Mouse (Mus musculus): ENCODE data around the gene Pex12. TPM values are rescaled to one million over a fixed set of nuclear protein-coding genes. Genes with fewer than 3 reads are reported as not detected.
"Not testable (repeated sequence)": the region's sequence is repeated elsewhere in the genome, so short reads cannot be mapped to it uniquely, and the experiment has no call there.

Gene Pex12
- polyA plus RNA-seq (2015; fragmentation: Nextera tagmentation; extraction: Ambion mirVana): 19.8 and 21.3 TPM in 2 replicates

DNA sequence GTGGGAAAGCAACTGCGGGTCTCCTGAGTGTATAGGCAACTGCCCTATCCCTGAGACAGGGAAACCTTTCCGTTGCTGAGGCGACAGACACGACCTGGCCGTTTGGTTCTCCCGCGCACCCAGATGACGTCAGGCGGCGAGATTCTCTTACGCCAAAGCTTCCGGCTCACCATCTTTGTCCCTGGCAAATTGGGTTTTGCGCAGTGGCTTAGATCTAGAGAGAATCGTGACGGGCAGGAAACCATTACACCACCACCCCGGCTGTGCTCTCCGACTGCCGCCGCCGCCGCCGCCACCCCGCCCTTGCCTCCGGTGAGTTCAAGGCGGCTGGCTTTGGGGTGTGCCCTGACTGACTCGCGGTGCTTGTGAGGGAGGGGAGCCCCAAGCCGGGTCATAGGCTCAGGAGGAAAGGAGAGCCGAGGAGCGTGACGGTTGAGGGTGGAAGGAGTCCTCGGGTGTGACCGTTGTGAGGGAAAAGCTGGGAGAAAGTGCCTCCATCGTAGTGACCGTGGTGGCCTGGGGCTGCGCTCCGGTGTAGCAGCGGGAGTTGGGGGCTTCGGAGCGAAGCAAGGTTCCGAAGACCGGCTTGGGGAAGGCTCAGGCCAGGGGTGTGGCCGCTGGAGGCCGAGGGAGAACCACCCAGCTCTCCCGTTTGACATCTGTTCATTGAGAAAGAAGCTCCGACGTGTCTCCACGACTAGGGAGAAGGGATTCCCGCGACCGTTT, at the start of gene Pex12:
Gene Pex12 (minus strand): TSS at position 61 of the 726 bp plus-strand sequence.
- peak within 1 kb of the TSS; percentile 63 for H3K4me2 ChIP-seq
- H3K36me3 ChIP-seq: no peaks in the 10 kb centered on the region
- peak within 1 kb of the TSS; percentile 97 for H3K27ac ChIP-seq (replicated peaks)
- H3K9me3 ChIP-seq: no peaks in the 10 kb centered on the region
- peak; percentile 78 for ATAC-seq (ENCODE audit: low read depth)
- H3K9ac ChIP-seq: peak within 1 kb of the TSS; percentile 97
- no peaks in the 10 kb centered on the region for H3K27me3 ChIP-seq
- under 1% methylated on average over 51 of the region's 51 CpGs for WGBS
- peak within 1 kb of the TSS; percentile 91 for H3K4me3 ChIP-seq
- peaks cover 56% of the 10 kb centered on the region for H3K4me1 ChIP-seq (replicated peaks)

DNA sequence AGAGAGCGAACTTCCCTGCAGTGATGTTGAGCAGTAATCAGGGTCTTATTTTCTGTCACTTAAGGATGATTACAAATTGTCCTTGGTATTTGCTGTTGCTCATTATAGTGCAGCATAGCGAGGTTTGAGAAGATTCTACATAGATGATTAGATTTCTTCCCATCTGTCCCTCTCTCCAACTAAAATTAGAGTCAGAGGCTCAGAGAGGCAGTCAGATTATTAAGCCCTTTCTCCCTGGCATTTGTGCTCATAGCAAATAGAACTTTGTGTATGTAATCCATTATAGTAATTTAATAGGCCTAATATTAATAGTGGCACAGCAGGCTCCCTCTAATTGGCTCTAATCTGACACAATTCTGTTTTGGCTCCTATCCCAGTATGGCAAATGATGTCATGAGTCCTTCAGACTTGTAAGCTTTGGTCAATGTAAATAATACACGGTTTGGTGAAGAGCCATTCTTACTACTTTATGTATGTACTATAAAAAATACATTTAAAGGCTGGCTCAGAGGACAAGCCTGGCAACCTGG, 39.4 kb upstream of the Pex12 start:
- Histone ChIP-seq H3K27me3 (no peaks in the 10 kb centered on the region), H3K4me2 (no peak overlapping the region), H3K27ac (replicated peaks) (no peak overlapping the region), H3K36me3 (peaks cover 90% of the 10 kb centered on the region), H3K9me3 (no peaks in the 10 kb centered on the region), H3K9ac (no peak overlapping the region), H3K4me1 (replicated peaks) (no peaks in the 10 kb centered on the region), H3K4me3 (no peak overlapping the region)
- WGBS: 89% methylated on average over 3 of the region's 3 CpGs
- no peak for ATAC-seq (ENCODE audit: low read depth)

- H3K27me3 ChIP-seq: no peaks in the 10 kb centered on the region
- 15% methylated on average over 2 of the region's 2 CpGs for WGBS
- H3K27ac ChIP-seq (replicated peaks): no peak overlapping the region
- no peak overlapping the region for H3K4me3 ChIP-seq
- no peaks in the 10 kb centered on the region for H3K4me1 ChIP-seq (replicated peaks)
- no peak overlapping the region for H3K4me2 ChIP-seq
- H3K36me3 ChIP-seq: peaks cover 92% of the 10 kb centered on the region
- no peak overlapping the region for H3K9ac ChIP-seq
- ATAC-seq (ENCODE audit: low read depth): no peak
- no peaks in the 10 kb centered on the region for H3K9me3 ChIP-seq
Measured at GRCm38 (mm10) chr11:83339705-83340104, 37.3 kb upstream of the Pex12 start.

DNA sequence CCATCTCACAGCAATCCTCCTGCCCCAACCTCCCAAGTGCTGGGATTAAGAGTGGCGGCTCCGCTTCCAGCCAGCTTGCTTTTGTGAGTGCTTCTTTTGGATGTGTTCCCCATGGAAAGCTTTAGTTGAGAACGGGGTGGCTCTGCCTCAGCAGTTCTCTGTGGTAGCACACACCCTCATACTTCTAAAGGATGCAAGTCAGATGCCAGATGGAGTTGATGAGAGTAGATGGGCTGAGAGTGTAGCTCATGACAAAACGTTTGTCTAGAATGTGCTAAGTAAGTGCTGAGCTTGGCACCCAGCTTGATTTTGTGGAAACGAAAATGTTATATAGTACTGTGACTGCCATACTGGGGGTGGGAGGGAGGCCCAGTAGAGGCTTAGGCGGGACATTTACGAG, 33.4 kb upstream of the Pex12 start:
- Histone ChIP-seq H3K36me3 (peaks cover 77% of the 10 kb centered on the region), H3K27me3 (no peaks in the 10 kb centered on the region), H3K27ac (replicated peaks) (no peak overlapping the region), H3K4me2 (no peak overlapping the region), H3K4me3 (no peak overlapping the region), H3K9me3 (no peaks in the 10 kb centered on the region), H3K4me1 (replicated peaks) (no peaks in the 10 kb centered on the region), H3K9ac (no peak overlapping the region)
- WGBS: 92% methylated on average over 7 of the region's 7 CpGs
- ATAC-seq (ENCODE audit: low read depth): no peak

DNA sequence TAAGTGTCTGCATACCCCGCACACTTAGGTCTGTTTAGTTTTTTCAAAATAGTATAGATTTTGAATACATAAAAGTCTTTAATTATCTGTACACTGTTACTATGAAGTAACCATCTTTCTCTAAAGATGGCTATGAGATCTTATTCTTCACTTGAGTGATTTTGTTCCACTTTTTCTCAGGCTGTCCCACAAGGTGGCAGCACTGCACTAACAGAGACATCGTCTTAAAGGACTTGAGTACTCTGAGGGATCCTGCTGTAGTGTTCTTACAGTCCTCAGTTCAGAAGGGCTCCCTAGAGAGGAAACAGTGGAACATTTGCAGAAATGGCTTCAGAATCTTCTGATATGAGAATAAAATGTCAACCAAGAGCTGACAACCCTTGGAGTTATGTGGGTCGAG, 25.0 kb upstream of the Pex12 start:
- no peak overlapping the region for H3K4me3 ChIP-seq
- H3K36me3 ChIP-seq: peaks cover 71% of the 10 kb centered on the region
- 61% methylated on average over 3 of the region's 3 CpGs for WGBS
- H3K9me3 ChIP-seq: no peaks in the 10 kb centered on the region
- no peaks in the 10 kb centered on the region for H3K4me1 ChIP-seq (replicated peaks)
- no peak for ATAC-seq (ENCODE audit: low read depth)
- no peaks in the 10 kb centered on the region for H3K27me3 ChIP-seq
- no peak overlapping the region for H3K4me2 ChIP-seq
- H3K9ac ChIP-seq: no peak overlapping the region
- no peak overlapping the region for H3K27ac ChIP-seq (replicated peaks)

GRCm38 (mm10) chr11:83326692-83327091, 24.3 kb upstream of the Pex12 start:
- H3K4me1 ChIP-seq (replicated peaks); H3K9ac ChIP-seq; ATAC-seq (ENCODE audit: low read depth); H3K27me3 ChIP-seq; H3K4me2 ChIP-seq; H3K4me3 ChIP-seq; H3K27ac ChIP-seq (replicated peaks); H3K9me3 ChIP-seq: not testable (repeated sequence)
- H3K36me3 ChIP-seq: peaks cover 76% of the 10 kb centered on the region
- 95% methylated on average over 3 of the region's 3 CpGs for WGBS

GRCm38 (mm10) chr11:83319048-83319447, 16.7 kb upstream of the Pex12 start:
- WGBS: 93% methylated on average over 4 of the region's 4 CpGs
- H3K36me3 ChIP-seq: peaks cover 74% of the 10 kb centered on the region

GRCm38 (mm10) chr11:83312471-83312870, 10.1 kb upstream of the Pex12 start:
- Histone ChIP-seq H3K4me2 (no peak overlapping the region), H3K27me3 (no peaks in the 10 kb centered on the region), H3K9me3 (no peaks in the 10 kb centered on the region), H3K27ac (replicated peaks) (no peak overlapping the region), H3K4me1 (replicated peaks) (no peaks in the 10 kb centered on the region), H3K4me3 (no peak overlapping the region), H3K36me3 (peaks cover 43% of the 10 kb centered on the region), H3K9ac (no peak overlapping the region)
- ATAC-seq (ENCODE audit: low read depth): no peak
- 70% methylated on average over 5 of the region's 5 CpGs for WGBS

More at GRCm38 (mm10) chr11:83319048-83319447, 16.7 kb upstream of the Pex12 start:
- H3K4me1 ChIP-seq (replicated peaks): no peaks in the 10 kb centered on the region
- H3K9ac ChIP-seq: no peak overlapping the region
- H3K27me3 ChIP-seq: no peaks in the 10 kb centered on the region
- H3K9me3 ChIP-seq: no peaks in the 10 kb centered on the region
- no peak overlapping the region for H3K27ac ChIP-seq (replicated peaks)
- ATAC-seq (ENCODE audit: low read depth): no peak
- H3K4me3 ChIP-seq: no peak overlapping the region
- H3K4me2 ChIP-seq: no peak overlapping the region

GRCm38 (mm10) chr11:83306700-83307253, 4.4 kb upstream of the Pex12 start:
- 85% methylated on average over 4 of the region's 4 CpGs for WGBS
- Histone ChIP-seq H3K9me3 (no peaks in the 10 kb centered on the region), H3K27me3 (no peaks in the 10 kb centered on the region), H3K27ac (replicated peaks) (no peak overlapping the region), H3K4me2 (no peak overlapping the region), H3K9ac (no peak overlapping the region), H3K36me3 (peaks cover 23% of the 10 kb centered on the region), H3K4me1 (replicated peaks) (peaks cover 43% of the 10 kb centered on the region), H3K4me3 (no peak overlapping the region)
- ATAC-seq (ENCODE audit: low read depth): no peak

DNA sequence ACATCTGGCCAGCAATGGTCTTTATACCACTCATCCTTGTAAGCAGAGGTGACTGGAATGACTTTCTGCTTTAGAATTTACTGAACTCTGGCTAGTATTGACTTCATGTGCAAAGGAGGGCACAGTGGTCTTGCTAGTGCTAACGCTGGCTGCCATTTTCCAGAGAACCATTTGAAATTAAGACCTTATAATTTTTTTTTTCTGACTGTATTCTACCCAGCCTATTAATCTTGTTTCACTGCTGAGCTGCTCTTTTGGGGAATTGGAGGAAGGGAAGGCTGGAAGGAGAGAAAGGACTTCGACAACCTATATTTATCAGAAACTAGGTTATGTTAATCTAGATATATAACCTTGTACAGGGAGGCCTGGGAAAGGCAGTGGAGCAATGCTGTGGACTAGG, 2.1 kb upstream of the Pex12 start:
- Histone ChIP-seq H3K27me3 (no peaks in the 10 kb centered on the region), H3K9me3 (no peaks in the 10 kb centered on the region), H3K36me3 (peaks cover 15% of the 10 kb centered on the region), H3K27ac (replicated peaks) (no peak overlapping the region), H3K4me2 (peak overlapping the region; percentile 63), H3K9ac (peak overlapping the region; percentile 97), H3K4me3 (peak overlapping the region; percentile 91; the same call in 1 of the 2 replicates), H3K4me1 (replicated peaks) (peaks cover 47% of the 10 kb centered on the region)
- no peak for ATAC-seq (ENCODE audit: low read depth)
- WGBS: 92% methylated on average over 2 of the region's 2 CpGs

- peak overlapping the region; percentile 91 for H3K4me3 ChIP-seq
- WGBS: 53% methylated on average over 5 of the region's 5 CpGs
- H3K4me1 ChIP-seq (replicated peaks): peaks cover 49% of the 10 kb centered on the region
- H3K36me3 ChIP-seq: peaks cover 8% of the 10 kb centered on the region
- H3K4me2 ChIP-seq: peak overlapping the region; percentile 63
- no peak for ATAC-seq (ENCODE audit: low read depth)
- H3K27ac ChIP-seq (replicated peaks): no peak overlapping the region
- no peaks in the 10 kb centered on the region for H3K9me3 ChIP-seq
- H3K9ac ChIP-seq: peak overlapping the region; percentile 97
- no peaks in the 10 kb centered on the region for H3K27me3 ChIP-seq
Measured at GRCm38 (mm10) chr11:83303751-83304150, 1.4 kb upstream of the Pex12 start.

DNA sequence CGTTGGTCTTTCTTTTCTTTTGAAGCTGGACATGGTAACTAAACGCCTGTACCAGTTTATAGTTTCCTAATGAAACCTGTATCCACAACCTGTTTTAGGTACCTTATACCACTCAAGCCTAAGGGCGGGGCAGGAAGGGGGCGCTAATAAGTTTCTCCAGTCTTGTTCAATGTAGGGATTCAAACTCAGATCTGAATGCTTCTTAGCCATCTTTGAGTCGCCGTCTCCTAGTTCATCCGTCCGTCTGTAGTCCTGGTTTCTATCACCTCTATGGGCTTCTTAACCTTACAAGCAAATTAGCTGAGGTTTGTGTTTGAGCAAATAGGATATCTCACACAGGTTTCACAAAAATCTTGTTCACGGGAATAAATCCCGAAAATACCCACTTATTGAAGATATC, 262 bp downstream of the Pex12 start:
- peak overlapping the region; percentile 91 for H3K4me3 ChIP-seq
- 11% methylated on average over 10 of the region's 10 CpGs for WGBS
- H3K4me2 ChIP-seq: peak overlapping the region; percentile 63
- H3K27me3 ChIP-seq: no peaks in the 10 kb centered on the region
- ATAC-seq (ENCODE audit: low read depth): no peak
- H3K9me3 ChIP-seq: no peaks in the 10 kb centered on the region
- peak overlapping the region; percentile 97 for H3K9ac ChIP-seq
- no peaks in the 10 kb centered on the region for H3K36me3 ChIP-seq
- peaks cover 62% of the 10 kb centered on the region for H3K4me1 ChIP-seq (replicated peaks)
- peak overlapping the region; percentile 97 for H3K27ac ChIP-seq (replicated peaks)
